Mouse (Mus musculus) megakaryocyte, embryonic 14.5 days (primary cell): ENCODE results near the gene Opcml. TPM values are rescaled to one million over a fixed set of nuclear protein-coding genes. Genes with fewer than 3 reads are reported as not detected.

Experiments used
- H3K27me3 ChIP-seq: replicated peaks from 2 replicates; pipeline ENCODE3; 2012; ENCODE audit warnings: inconsistent platforms
- H3K36me3 ChIP-seq: replicated peaks from 2 replicates; pipeline ENCODE3; 2012; ENCODE audit warnings: low read length, inconsistent platforms, mixed read lengths
- H3K4me1 ChIP-seq: 2 replicates; pipeline ENCODE4 v1.6.1; 2012; ENCODE audit warnings: inconsistent platforms
- H3K4me3 ChIP-seq: replicated peaks from 2 replicates; pipeline ENCODE3; 2012; ENCODE audit warnings: moderate library complexity, mild to moderate bottlenecking, inconsistent platforms
- H3K9me3 ChIP-seq: 2 replicates; pipeline ENCODE4 v1.6.1; 2012; ENCODE audit warnings: inconsistent platforms
- FLI1 ChIP-seq: IDR thresholded peaks from 2 replicates; pipeline ENCODE4 v1.6.1; 2012; ENCODE audit warnings: low read length, inconsistent platforms, mixed read lengths
- GATA1 ChIP-seq: IDR thresholded peaks from 3 replicates; pipeline ENCODE4 v1.6.1; 2012; ENCODE audit warnings: mixed read lengths, low read length, inconsistent platforms, borderline replicate concordance
- polyA plus RNA-seq: library from polyadenylated mRNA; stranded (reverse); fragments of >175 nt; gene quantifications from 2 replicates; pipeline ENCODE4 v1.2.3, GENCODE M21; 2012; ENCODE audit warnings: low replicate concordance; ENCODE audit not compliant: insufficient read depth

The Opcml gene
- polyA plus RNA-seq, 1 experiment, result 0.07 TPM

- no peaks in the 10 kb centered on the region for H3K27me3 ChIP-seq
- H3K4me3 ChIP-seq, result no peak overlapping the region
- no peaks in the 10 kb centered on the region for H3K36me3 ChIP-seq
- no peaks in the 10 kb centered on the region for H3K4me1 ChIP-seq
- TF ChIP-seq FLI1 (no peak), GATA1 (no peak)
- H3K9me3 ChIP-seq, result 0 out of 2 replicates have a peak, but pooled peaks cover 5% of the 10 kb centered on the region
Observed at GRCm38 (mm10) chr9:28870478-28870877, 1079.9 kb downstream of the Opcml start.

- TF ChIP-seq FLI1 (no peak), GATA1 (no peak)
- Histone ChIP-seq H3K4me1 (no peaks in the 10 kb centered on the region), H3K27me3 (no peaks in the 10 kb centered on the region), H3K4me3 (no peak overlapping the region), H3K36me3 (no peaks in the 10 kb centered on the region), H3K9me3 (no peaks in the 10 kb centered on the region)
Observed at GRCm38 (mm10) chr9:28882566-28882965, 1092.0 kb downstream of the Opcml start.

- Histone ChIP-seq H3K4me1 (no peaks in the 10 kb centered on the region), H3K27me3 (no peaks in the 10 kb centered on the region), H3K36me3 (no peaks in the 10 kb centered on the region), H3K4me3 (no peak overlapping the region), H3K9me3 (no peaks in the 10 kb centered on the region; the same call in 1 of the 2 replicates)
- TF ChIP-seq FLI1, result no peak
- no peak for TF ChIP-seq GATA1
Observed at GRCm38 (mm10) chr9:28891611-28892010, 1101.0 kb downstream of the Opcml start.

GRCm38 (mm10) chr9:28903291-28903690 is 1112.7 kb downstream of the Opcml start:
- Histone ChIP-seq H3K4me3 (no peak overlapping the region), H3K4me1 (no peaks in the 10 kb centered on the region), H3K27me3 (no peaks in the 10 kb centered on the region), H3K9me3 (no peaks in the 10 kb centered on the region), H3K36me3 (no peaks in the 10 kb centered on the region)
- TF ChIP-seq FLI1, result no peak
- no peak for TF ChIP-seq GATA1

- no peaks in the 10 kb centered on the region for H3K4me1 ChIP-seq
- 0 out of 2 replicates have a peak, but pooled peaks cover 3% of the 10 kb centered on the region for H3K9me3 ChIP-seq
- H3K27me3 ChIP-seq, result no peaks in the 10 kb centered on the region
- no peak overlapping the region for H3K4me3 ChIP-seq
- H3K36me3 ChIP-seq, result no peaks in the 10 kb centered on the region
- TF ChIP-seq FLI1 (no peak), GATA1 (no peak)
Observed at GRCm38 (mm10) chr9:28909738-28910137, 1119.2 kb downstream of the Opcml start.

GRCm38 (mm10) chr9:28911571-28912185 is 1121.1 kb downstream of the Opcml start:
- Histone ChIP-seq H3K27me3 (no peaks in the 10 kb centered on the region), H3K4me3 (no peak overlapping the region), H3K4me1 (no peaks in the 10 kb centered on the region), H3K36me3 (no peaks in the 10 kb centered on the region), H3K9me3 (0 out of 2 replicates have a peak, but pooled peaks cover 3% of the 10 kb centered on the region)
- TF ChIP-seq FLI1 (no peak), GATA1 (no peak)

GRCm38 (mm10) chr9:28932069-28932468 is 1141.5 kb downstream of the Opcml start:
- H3K36me3 ChIP-seq, result no peaks in the 10 kb centered on the region
- H3K4me3 ChIP-seq, result no peak overlapping the region
- no peaks in the 10 kb centered on the region for H3K27me3 ChIP-seq
- TF ChIP-seq FLI1 (no peak), GATA1 (no peak)
- no peaks in the 10 kb centered on the region for H3K9me3 ChIP-seq
- H3K4me1 ChIP-seq, result no peaks in the 10 kb centered on the region

- H3K27me3 ChIP-seq, result no peaks in the 10 kb centered on the region
- H3K36me3 ChIP-seq, result no peaks in the 10 kb centered on the region
- no peaks in the 10 kb centered on the region for H3K4me1 ChIP-seq
- peaks cover 3% of the 10 kb centered on the region; the same call in 1 of the 2 replicates for H3K9me3 ChIP-seq
- H3K4me3 ChIP-seq, result no peak overlapping the region
- TF ChIP-seq FLI1, result no peak
- TF ChIP-seq GATA1, result no peak
Observed at GRCm38 (mm10) chr9:28937163-28937562, 1146.6 kb downstream of the Opcml start.

GRCm38 (mm10) chr9:28937980-28938379 is 1147.4 kb downstream of the Opcml start:
- Histone ChIP-seq H3K4me3 (no peak overlapping the region), H3K36me3 (no peaks in the 10 kb centered on the region), H3K4me1 (no peaks in the 10 kb centered on the region), H3K9me3 (peaks cover 3% of the 10 kb centered on the region; the same call in 1 of the 2 replicates), H3K27me3 (no peaks in the 10 kb centered on the region)
- TF ChIP-seq FLI1, result no peak
- TF ChIP-seq GATA1, result no peak

GRCm38 (mm10) chr9:28940901-28941300 is 1150.3 kb downstream of the Opcml start:
- Histone ChIP-seq H3K9me3 (peaks cover 3% of the 10 kb centered on the region; the same call in 1 of the 2 replicates), H3K36me3 (no peaks in the 10 kb centered on the region), H3K4me3 (no peak overlapping the region), H3K27me3 (no peaks in the 10 kb centered on the region), H3K4me1 (no peaks in the 10 kb centered on the region)
- TF ChIP-seq GATA1 (no peak), FLI1 (no peak)

- no peak for TF ChIP-seq FLI1
- no peak for TF ChIP-seq GATA1
- Histone ChIP-seq H3K27me3 (no peaks in the 10 kb centered on the region), H3K36me3 (no peaks in the 10 kb centered on the region), H3K9me3 (no peaks in the 10 kb centered on the region), H3K4me1 (no peaks in the 10 kb centered on the region), H3K4me3 (no peak overlapping the region)
Observed at GRCm38 (mm10) chr9:28969455-28969854, 1178.9 kb downstream of the Opcml start.
